Mouse (Mus musculus): ENCODE data around the gene Stx19. TPM values are rescaled to one million over a fixed set of nuclear protein-coding genes. Genes with fewer than 3 reads are reported as not detected.

The Stx19 gene
- polyA plus RNA-seq, 1 experiment from 2014 or later, result 0.21 TPM

- Histone ChIP-seq H3K9ac (ENCODE audit: low read length) (no peak overlapping the region), H3K4me3 (ENCODE audit: low read depth, low read length) (no peak overlapping the region), H3K27ac (replicated peaks; ENCODE audit: low read depth, low read length) (no peak overlapping the region), H3K9me3 (ENCODE audit: control insufficient read depth, low read length) (no peaks in the 10 kb centered on the region), H3K4me1 (ENCODE audit: control insufficient read depth, insufficient read depth, low read length) (no peaks in the 10 kb centered on the region), H3K36me3 (ENCODE audit: control insufficient read depth, insufficient read depth, low read length) (no peaks in the 10 kb centered on the region), H3K27me3 (ENCODE audit: control insufficient read depth, insufficient read depth, low read length) (no peaks in the 10 kb centered on the region), H3K4me2 (ENCODE audit: low read depth, severe bottlenecking) (no peak overlapping the region)
- no peak for ATAC-seq (ENCODE audit: insufficient number of reproducible peaks, low FRiP score, low TSS enrichment, low read depth)
- 13% methylated on average over 4 of the region's 4 CpGs for whole genome bisulfite sequencing
- no peak for DNase-seq (ENCODE audit: low spot score)
Observed at GRCm38 (mm10) chr16:62873180-62873579, 58.7 kb downstream of the Stx19 start.

Small RNA genes lying within 50 kb of the gene (microRNA-seq; reads per million reads assigned to microRNA genes)
- gene Gm25986, result not detected

Other genes starting within 250 kb of the Stx19 start
- gene Nsun3, start 27.9 kb upstream of the Stx19 start, polyA plus RNA-seq (2014; fragmentation: Nextera tagmentation; extraction: Ambion mirVana), result 8.3 and 10.1 TPM in 2 replicates
- gene Arl13b, start 32.4 kb downstream of the Stx19 start, polyA plus RNA-seq (2014; fragmentation: Nextera tagmentation; extraction: Ambion mirVana), result 19.5 and 21.6 TPM in 2 replicates
- 16.6 and 17.3 TPM in 2 replicates for gene Pros1, start 39.6 kb downstream of the Stx19 start, polyA plus RNA-seq (2014; fragmentation: Nextera tagmentation; extraction: Ambion mirVana)